Mouse (Mus musculus): Measurements from ENCODE around the gene Hoxa5. TPM values are rescaled to one million over a fixed set of nuclear protein-coding genes. Genes with fewer than 3 reads are reported as not detected.

The Hoxa5 gene
- polyA plus RNA-seq, 1 experiment: 1.6 TPM

DNA sequence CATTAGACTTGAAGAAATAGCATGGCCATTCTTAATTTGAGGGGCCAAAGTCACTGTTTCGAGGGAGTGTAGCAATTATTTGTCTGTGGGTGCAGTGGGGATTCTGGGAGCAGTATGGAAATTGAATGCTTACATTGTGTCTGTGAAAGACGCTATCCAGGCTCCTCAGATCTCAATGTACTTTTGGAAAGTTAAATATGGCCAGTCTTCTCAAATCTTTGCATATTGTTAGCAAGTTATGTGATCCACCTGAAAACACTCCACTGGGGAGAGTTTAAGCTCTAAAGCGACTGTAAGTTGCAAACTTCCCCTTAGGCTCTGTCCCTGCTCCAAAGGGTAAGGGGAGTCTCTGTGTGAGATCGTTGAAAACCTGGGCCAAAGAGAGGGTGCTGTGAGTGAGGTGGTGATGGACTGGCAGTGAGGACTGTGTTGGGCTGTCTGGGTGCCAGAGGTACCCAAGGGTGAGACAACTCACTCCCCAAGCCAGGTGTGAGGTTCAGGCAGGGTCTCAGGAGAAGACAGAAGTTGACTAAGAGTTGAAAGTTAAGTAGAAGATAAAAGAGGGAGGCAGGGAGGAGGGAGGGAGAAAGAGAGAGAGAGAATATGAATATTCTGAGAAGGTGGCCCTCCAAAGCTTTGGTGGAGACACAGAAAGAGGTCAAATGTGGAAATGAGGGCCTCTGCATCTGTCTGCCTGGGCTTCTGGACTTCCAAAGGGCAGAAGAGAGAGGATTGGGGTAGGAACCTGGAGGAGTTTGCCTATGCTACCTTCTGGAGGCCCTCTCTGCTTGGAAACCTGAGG is 2.7 kb upstream of the Hoxa5 start:
- H3K79me2 ChIP-seq (ENCODE audit: control insufficient read depth, insufficient read depth): peaks cover 34% of the 10 kb centered on the region
- TF ChIP-seq TCF3 (IDR thresholded peaks at IDR 0.05; ENCODE audit: insufficient read length, low read depth) (no peak), CEBPB (IDR thresholded peaks at IDR 0.05; ENCODE audit: insufficient read depth, poor library complexity, severe bottlenecking) (no peak), MYOD1 (IDR thresholded peaks at IDR 0.05; ENCODE audit: control insufficient read depth in 1 of 3, insufficient read length in 2 of 3, low read depth in 2 of 3) (no peak)
- peaks cover 13% of the 10 kb centered on the region for H3K36me3 ChIP-seq (ENCODE audit: control insufficient read depth, insufficient read depth)
- no peaks in the 10 kb centered on the region for H3K27me3 ChIP-seq (ENCODE audit: control insufficient read depth, insufficient read depth, insufficient read length)
- no peak overlapping the region for H3K4me2 ChIP-seq (ENCODE audit: low read depth)
- no peak overlapping the region for H3K4me3 ChIP-seq
- no peak overlapping the region for H3ac ChIP-seq (ENCODE audit: control insufficient read depth, insufficient read length)

DNA sequence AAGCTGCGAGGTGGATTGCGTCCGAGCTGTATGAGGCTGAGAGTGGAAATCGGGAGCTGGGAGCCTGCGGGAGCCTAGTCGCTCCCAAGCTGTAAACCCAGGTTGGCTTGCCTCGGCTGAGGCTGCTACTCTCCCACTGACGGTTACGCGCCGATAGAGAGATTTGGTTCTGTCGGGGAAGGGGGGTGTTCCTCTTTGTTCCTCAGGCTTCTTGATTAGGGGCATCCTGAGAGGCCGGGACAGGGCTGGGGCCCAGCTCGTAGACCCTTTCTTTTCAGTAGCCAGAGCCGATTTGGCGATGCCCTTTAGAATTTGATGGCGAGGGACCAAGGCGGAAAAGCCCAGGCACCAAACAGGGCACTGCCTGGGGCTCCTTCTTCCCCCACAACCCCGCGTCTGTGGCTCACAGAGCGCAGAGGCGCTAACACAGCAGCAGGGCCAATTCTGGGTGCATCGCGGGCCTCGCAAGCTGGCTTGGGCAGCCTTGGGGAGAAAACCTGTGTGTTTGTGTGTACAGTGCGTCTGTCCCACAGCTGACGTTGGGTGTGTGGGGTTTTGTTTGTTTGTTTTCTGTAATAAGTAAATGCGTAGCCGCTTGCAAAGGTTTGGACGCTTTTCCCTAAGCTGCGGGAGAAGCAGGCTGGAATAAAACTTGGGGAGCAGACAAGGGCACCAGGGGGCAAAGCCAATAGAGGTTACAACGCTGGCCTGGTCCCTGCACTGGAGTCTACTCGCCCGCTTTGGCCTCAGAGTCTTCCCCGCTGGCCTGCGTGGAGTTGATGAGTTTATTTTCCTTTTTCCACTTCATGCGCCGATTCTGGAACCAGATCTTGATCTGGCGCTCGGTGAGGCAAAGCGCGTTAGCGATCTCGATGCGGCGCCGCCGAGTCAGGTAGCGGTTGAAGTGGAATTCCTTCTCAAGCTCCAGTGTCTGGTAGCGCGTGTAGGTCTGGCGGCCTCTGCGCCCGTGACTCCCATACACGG is 1.5 kb upstream of the Hoxa5 start:
- TF ChIP-seq MYOD1 (IDR thresholded peaks at IDR 0.05; ENCODE audit: control insufficient read depth in 1 of 3, insufficient read length in 2 of 3, low read depth in 2 of 3) (no peak), CEBPB (IDR thresholded peaks at IDR 0.05; ENCODE audit: insufficient read depth, poor library complexity, severe bottlenecking) (no peak), MYOG (IDR thresholded peaks at IDR 0.05; ENCODE audit: control insufficient read depth in 1 of 3, insufficient read depth in 1 of 3, insufficient read length in 2 of 3, low read depth in 2 of 3) (no peak), SRF (IDR thresholded peaks at IDR 0.05; ENCODE audit: control insufficient read depth, insufficient read length, low read depth) (no peak), USF1 (IDR thresholded peaks at IDR 0.05; ENCODE audit: low read depth) (no peak), POLR2A (IDR thresholded peaks at IDR 0.05; ENCODE audit: insufficient read length, low read depth) (no peak), TCF3 (IDR thresholded peaks at IDR 0.05; ENCODE audit: insufficient read length, low read depth) (no peak)
- H3K27me3 ChIP-seq (ENCODE audit: control insufficient read depth, insufficient read depth, insufficient read length): no peaks in the 10 kb centered on the region
- no peak overlapping the region for H3K4me2 ChIP-seq (ENCODE audit: low read depth)
- H3K4me3 ChIP-seq: no peak overlapping the region
- peaks cover 27% of the 10 kb centered on the region for H3K79me2 ChIP-seq (ENCODE audit: control insufficient read depth, insufficient read depth)
- peaks cover 16% of the 10 kb centered on the region for H3K36me3 ChIP-seq (ENCODE audit: control insufficient read depth, insufficient read depth)
- no peak overlapping the region for H3ac ChIP-seq (ENCODE audit: control insufficient read depth, insufficient read length)

DNA sequence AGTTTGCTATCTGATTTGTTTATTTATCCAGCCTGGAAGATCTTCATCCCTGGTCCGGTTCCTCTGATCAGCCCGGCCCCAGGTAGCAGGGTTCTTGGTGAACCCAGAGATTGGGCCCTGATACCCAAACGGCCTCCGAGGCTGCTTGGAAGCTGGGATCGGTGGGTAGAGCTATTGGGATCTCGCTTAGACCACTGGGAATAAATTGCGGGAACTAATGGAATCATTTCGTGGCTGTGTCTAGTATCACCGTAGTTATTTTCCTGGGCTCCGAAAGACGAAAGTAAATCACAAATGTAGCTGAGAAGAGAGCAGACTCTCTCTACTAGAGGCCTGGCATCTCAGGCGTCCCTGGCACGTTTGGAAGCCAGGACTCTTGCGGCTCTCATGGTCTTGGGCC is 834 bp upstream of the Hoxa5 start:
- no peak overlapping the region for H3K4me3 ChIP-seq
- no peak for TF ChIP-seq CEBPB (IDR thresholded peaks at IDR 0.05; ENCODE audit: insufficient read depth, poor library complexity, severe bottlenecking)
- TF ChIP-seq USF1 (IDR thresholded peaks at IDR 0.05; ENCODE audit: low read depth): no peak
- TF ChIP-seq MYOD1 (IDR thresholded peaks at IDR 0.05; ENCODE audit: control insufficient read depth in 1 of 3, insufficient read length in 2 of 3, low read depth in 2 of 3): no peak
- no peak for TF ChIP-seq REST (IDR thresholded peaks at IDR 0.05; ENCODE audit: insufficient read depth, insufficient read length)
- TF ChIP-seq E2F4 (IDR thresholded peaks at IDR 0.05; ENCODE audit: insufficient read depth): no peak
- no peak for TF ChIP-seq TCF12 (IDR thresholded peaks at IDR 0.05; ENCODE audit: insufficient read depth, poor library complexity, severe bottlenecking)
- TF ChIP-seq MAX (IDR thresholded peaks at IDR 0.05; ENCODE audit: low read depth): no peak
- TF ChIP-seq SRF (IDR thresholded peaks at IDR 0.05; ENCODE audit: control insufficient read depth, insufficient read length, low read depth): no peak
- TF ChIP-seq MYOG (IDR thresholded peaks at IDR 0.05; ENCODE audit: control insufficient read depth in 1 of 3, insufficient read depth in 1 of 3, insufficient read length in 2 of 3, low read depth in 2 of 3): no peak
- TF ChIP-seq TCF3 (IDR thresholded peaks at IDR 0.05; ENCODE audit: insufficient read length, low read depth): no peak
- no peak for TF ChIP-seq POLR2AphosphoS2 (IDR thresholded peaks at IDR 0.05; ENCODE audit: insufficient read length, low read depth)

DNA sequence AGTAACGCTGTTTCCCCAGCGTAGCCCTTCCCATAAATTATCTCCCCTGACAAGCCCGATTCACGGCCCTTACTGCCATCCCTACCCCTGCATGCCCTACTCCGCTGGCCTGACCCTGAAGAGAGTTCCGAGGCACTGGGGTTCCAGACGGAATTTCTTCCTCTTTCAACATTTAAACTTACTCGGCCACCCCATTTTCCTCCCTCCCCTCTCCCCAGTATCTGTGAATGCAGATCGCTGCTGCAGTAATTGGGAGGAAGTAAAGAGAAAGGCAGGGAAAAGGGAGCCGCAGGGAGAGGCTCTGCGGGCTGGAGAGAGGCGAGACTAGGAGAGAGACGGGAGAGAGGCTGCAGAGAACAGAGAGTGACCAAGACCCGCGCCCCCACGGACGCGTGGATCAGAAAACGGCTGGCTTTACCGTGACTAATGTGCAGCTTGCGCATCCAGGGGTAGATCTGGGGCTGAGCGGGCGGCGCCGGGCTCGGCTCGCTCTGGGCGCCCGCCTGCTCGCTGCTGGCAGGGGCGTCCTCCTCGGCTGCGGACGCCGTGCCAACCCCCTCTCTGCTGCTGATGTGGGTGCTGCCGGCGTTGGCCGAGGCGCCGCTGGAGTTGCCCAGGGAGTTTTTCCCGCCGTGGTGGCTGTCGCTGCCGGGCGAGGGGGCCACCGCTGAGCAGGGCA is 877 bp downstream of the Hoxa5 start:
- Histone ChIP-seq H3K4me3 (no peak overlapping the region), H3K27me3 (ENCODE audit: control insufficient read depth, insufficient read depth, insufficient read length) (no peaks in the 10 kb centered on the region), H3K36me3 (ENCODE audit: control insufficient read depth, insufficient read depth) (peaks cover 16% of the 10 kb centered on the region), H3K4me2 (ENCODE audit: low read depth) (no peak overlapping the region), H3K79me2 (ENCODE audit: control insufficient read depth, insufficient read depth) (peaks cover 5% of the 10 kb centered on the region), H3ac (ENCODE audit: control insufficient read depth, insufficient read length) (no peak overlapping the region)
- TF ChIP-seq USF1 (IDR thresholded peaks at IDR 0.05; ENCODE audit: low read depth): no peak

More for the DNA sequence above, 834 bp upstream of the Hoxa5 start:
- Histone ChIP-seq H3K36me3 (ENCODE audit: control insufficient read depth, insufficient read depth) (peaks cover 16% of the 10 kb centered on the region), H3ac (ENCODE audit: control insufficient read depth, insufficient read length) (no peak overlapping the region), H3K79me2 (ENCODE audit: control insufficient read depth, insufficient read depth) (peaks cover 20% of the 10 kb centered on the region), H3K4me2 (ENCODE audit: low read depth) (no peak overlapping the region), H3K27me3 (ENCODE audit: control insufficient read depth, insufficient read depth, insufficient read length) (no peaks in the 10 kb centered on the region)

DNA sequence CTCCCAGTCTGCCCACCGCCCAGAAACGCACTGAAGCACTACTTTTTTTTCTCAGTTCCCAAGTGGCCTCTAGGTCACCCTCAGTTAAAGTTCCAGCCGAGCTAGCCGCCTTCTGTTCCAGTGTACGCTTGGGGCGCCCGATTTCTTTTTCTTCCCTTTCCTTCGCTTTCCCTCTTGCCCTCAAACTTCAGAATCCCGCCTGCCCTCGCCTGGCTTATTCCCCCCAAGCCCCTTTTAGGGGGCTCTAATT is 1.3 kb downstream of the Hoxa5 start:
- Histone ChIP-seq H3K79me2 (ENCODE audit: control insufficient read depth, insufficient read depth) (peaks cover 5% of the 10 kb centered on the region), H3K27me3 (ENCODE audit: control insufficient read depth, insufficient read depth, insufficient read length) (no peaks in the 10 kb centered on the region), H3ac (ENCODE audit: control insufficient read depth, insufficient read length) (no peak overlapping the region), H3K4me2 (ENCODE audit: low read depth) (no peak overlapping the region), H3K36me3 (ENCODE audit: control insufficient read depth, insufficient read depth) (peaks cover 16% of the 10 kb centered on the region), H3K4me3 (no peak overlapping the region)
- TF ChIP-seq REST (IDR thresholded peaks at IDR 0.05; ENCODE audit: insufficient read depth, insufficient read length) (no peak), E2F4 (IDR thresholded peaks at IDR 0.05; ENCODE audit: insufficient read depth) (no peak), SRF (IDR thresholded peaks at IDR 0.05; ENCODE audit: control insufficient read depth, insufficient read length, low read depth) (no peak), TCF12 (IDR thresholded peaks at IDR 0.05; ENCODE audit: insufficient read depth, poor library complexity, severe bottlenecking) (no peak), MYOG (IDR thresholded peaks at IDR 0.05; ENCODE audit: control insufficient read depth in 1 of 3, insufficient read depth in 1 of 3, insufficient read length in 2 of 3, low read depth in 2 of 3) (no peak), TCF3 (IDR thresholded peaks at IDR 0.05; ENCODE audit: insufficient read length, low read depth) (no peak), POLR2AphosphoS2 (IDR thresholded peaks at IDR 0.05; ENCODE audit: insufficient read length, low read depth) (no peak), MAX (IDR thresholded peaks at IDR 0.05; ENCODE audit: low read depth) (no peak), CEBPB (IDR thresholded peaks at IDR 0.05; ENCODE audit: insufficient read depth, poor library complexity, severe bottlenecking) (no peak), USF1 (IDR thresholded peaks at IDR 0.05; ENCODE audit: low read depth) (no peak), POLR2A (IDR thresholded peaks at IDR 0.05; ENCODE audit: insufficient read length, low read depth) (no peak), MYOD1 (IDR thresholded peaks at IDR 0.05; ENCODE audit: control insufficient read depth in 1 of 3, insufficient read length in 2 of 3, low read depth in 2 of 3) (no peak)
